Mouse (Mus musculus): ENCODE results near the gene Kcnq4. TPM values are rescaled to one million over a fixed set of nuclear protein-coding genes. Genes with fewer than 3 reads are reported as not detected.

The Kcnq4 gene
- polyA plus RNA-seq, 1 experiment from 2014 or later, result 0.73 TPM

GRCm38 (mm10) chr4:120671046-120671445, 77.4 kb downstream of the Kcnq4 start:
- Histone ChIP-seq H3K4me2 (replicated peaks; ENCODE audit: low read depth, low read length) (no peak overlapping the region), H3K9ac (ENCODE audit: low read depth, low read length) (no peak overlapping the region), H3K36me3 (ENCODE audit: control insufficient read depth, insufficient read depth, low read length) (no peaks in the 10 kb centered on the region), H3K9me3 (ENCODE audit: control insufficient read depth, low read length) (no peaks in the 10 kb centered on the region), H3K4me1 (ENCODE audit: control insufficient read depth, insufficient read depth, low read length) (no peaks in the 10 kb centered on the region), H3K27me3 (ENCODE audit: control insufficient read depth, insufficient read depth, low read length) (peaks cover 22% of the 10 kb centered on the region), H3K27ac (ENCODE audit: low read depth, low read length) (no peak overlapping the region), H3K4me3 (ENCODE audit: low read length) (no peak overlapping the region)
- ATAC-seq (ENCODE audit: low FRiP score, low TSS enrichment), result no peak
- WGBS, result 67% methylated on average over 12 of the region's 12 CpGs

- Histone ChIP-seq H3K4me2 (replicated peaks; ENCODE audit: low read depth, low read length) (no peak overlapping the region), H3K27me3 (ENCODE audit: control insufficient read depth, insufficient read depth, low read length) (peaks cover 22% of the 10 kb centered on the region), H3K9ac (ENCODE audit: low read depth, low read length) (no peak overlapping the region), H3K9me3 (ENCODE audit: control insufficient read depth, low read length) (no peaks in the 10 kb centered on the region), H3K36me3 (ENCODE audit: control insufficient read depth, insufficient read depth, low read length) (no peaks in the 10 kb centered on the region), H3K27ac (ENCODE audit: low read depth, low read length) (no peak overlapping the region), H3K4me1 (ENCODE audit: control insufficient read depth, insufficient read depth, low read length) (no peaks in the 10 kb centered on the region), H3K4me3 (ENCODE audit: low read length) (no peak overlapping the region)
- no peak for ATAC-seq (ENCODE audit: low FRiP score, low TSS enrichment)
- WGBS, result 71% methylated on average over 5 of the region's 5 CpGs
Measured at GRCm38 (mm10) chr4:120669585-120669984, 78.8 kb downstream of the Kcnq4 start.

DNA sequence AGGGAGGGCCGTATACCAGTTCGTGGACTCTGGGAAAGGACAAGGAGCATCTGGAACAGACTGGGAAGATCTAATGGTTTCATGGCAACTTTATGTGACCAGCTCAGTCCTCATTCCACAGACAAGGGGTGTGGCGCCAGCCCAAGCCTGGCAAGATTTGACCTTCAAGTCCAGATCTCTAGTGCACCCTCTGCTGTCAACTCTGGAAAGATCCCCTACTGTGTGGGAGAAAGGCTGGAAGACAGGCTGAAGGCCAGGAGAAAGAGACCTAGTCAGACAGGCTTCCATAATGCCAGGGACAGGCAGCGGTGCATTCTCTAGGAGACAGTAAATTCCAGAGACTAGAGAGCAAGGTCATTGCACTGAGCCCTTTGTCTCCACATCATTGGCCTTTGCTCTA, 79.9 kb downstream of the Kcnq4 start:
- H3K36me3 ChIP-seq (ENCODE audit: control insufficient read depth, insufficient read depth, low read length), result no peaks in the 10 kb centered on the region
- 92% methylated on average over 4 of the region's 4 CpGs for WGBS
- H3K4me3 ChIP-seq (ENCODE audit: low read length), result no peak overlapping the region
- no peak overlapping the region for H3K27ac ChIP-seq (ENCODE audit: low read depth, low read length)
- H3K9ac ChIP-seq (ENCODE audit: low read depth, low read length), result no peak overlapping the region
- no peaks in the 10 kb centered on the region for H3K9me3 ChIP-seq (ENCODE audit: control insufficient read depth, low read length)
- no peak for ATAC-seq (ENCODE audit: low FRiP score, low TSS enrichment)
- H3K4me1 ChIP-seq (ENCODE audit: control insufficient read depth, insufficient read depth, low read length), result no peaks in the 10 kb centered on the region
- peaks cover 22% of the 10 kb centered on the region for H3K27me3 ChIP-seq (ENCODE audit: control insufficient read depth, insufficient read depth, low read length)
- no peak overlapping the region for H3K4me2 ChIP-seq (replicated peaks; ENCODE audit: low read depth, low read length)

DNA sequence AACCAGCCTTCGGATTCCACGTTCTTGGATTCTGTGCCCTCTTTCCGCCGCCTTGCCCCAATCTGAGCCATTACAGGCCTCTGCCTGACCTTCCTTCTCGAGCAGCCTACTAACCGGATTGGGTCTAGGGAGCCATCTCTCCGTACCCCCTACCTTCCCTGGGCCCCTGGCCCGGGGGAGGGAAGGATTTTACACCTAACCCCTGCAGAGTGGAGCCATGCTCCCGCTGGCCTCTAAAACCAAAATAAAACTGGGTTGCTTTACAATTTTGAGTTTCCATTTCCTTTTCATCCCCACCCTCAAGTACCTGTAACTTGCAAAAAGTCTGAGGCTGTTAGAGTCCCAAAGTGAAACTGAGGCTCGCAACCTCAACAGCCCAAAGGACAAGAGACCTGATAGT, 80.9 kb downstream of the Kcnq4 start:
- Histone ChIP-seq H3K4me1 (ENCODE audit: control insufficient read depth, insufficient read depth, low read length) (no peaks in the 10 kb centered on the region), H3K9me3 (ENCODE audit: control insufficient read depth, low read length) (no peaks in the 10 kb centered on the region), H3K4me3 (ENCODE audit: low read length) (peak overlapping the region; percentile 52), H3K4me2 (replicated peaks; ENCODE audit: low read depth, low read length) (peak overlapping the region; percentile 97), H3K27me3 (ENCODE audit: control insufficient read depth, insufficient read depth, low read length) (peaks cover 22% of the 10 kb centered on the region), H3K9ac (ENCODE audit: low read depth, low read length) (peak overlapping the region; percentile 59), H3K36me3 (ENCODE audit: control insufficient read depth, insufficient read depth, low read length) (no peaks in the 10 kb centered on the region), H3K27ac (ENCODE audit: low read depth, low read length) (no peak overlapping the region)
- WGBS, result 11% methylated on average over 10 of the region's 10 CpGs
- 0 out of 2 replicates have a peak, but pooled peaks have one; percentile 2 for ATAC-seq (ENCODE audit: low FRiP score, low TSS enrichment)

GRCm38 (mm10) chr4:120667045-120667501, 81.3 kb downstream of the Kcnq4 start:
- ATAC-seq (ENCODE audit: low FRiP score, low TSS enrichment), result peak; percentile 47
- Histone ChIP-seq H3K27ac (ENCODE audit: low read depth, low read length) (no peak overlapping the region), H3K27me3 (ENCODE audit: control insufficient read depth, insufficient read depth, low read length) (peaks cover 22% of the 10 kb centered on the region), H3K36me3 (ENCODE audit: control insufficient read depth, insufficient read depth, low read length) (no peaks in the 10 kb centered on the region), H3K4me2 (replicated peaks; ENCODE audit: low read depth, low read length) (peak overlapping the region; percentile 97), H3K9me3 (ENCODE audit: control insufficient read depth, low read length) (no peaks in the 10 kb centered on the region), H3K9ac (ENCODE audit: low read depth, low read length) (peak overlapping the region; percentile 59), H3K4me3 (ENCODE audit: low read length) (peak overlapping the region; percentile 52), H3K4me1 (ENCODE audit: control insufficient read depth, insufficient read depth, low read length) (no peaks in the 10 kb centered on the region)
- WGBS, result under 1% methylated on average over 50 of the region's 50 CpGs

DNA sequence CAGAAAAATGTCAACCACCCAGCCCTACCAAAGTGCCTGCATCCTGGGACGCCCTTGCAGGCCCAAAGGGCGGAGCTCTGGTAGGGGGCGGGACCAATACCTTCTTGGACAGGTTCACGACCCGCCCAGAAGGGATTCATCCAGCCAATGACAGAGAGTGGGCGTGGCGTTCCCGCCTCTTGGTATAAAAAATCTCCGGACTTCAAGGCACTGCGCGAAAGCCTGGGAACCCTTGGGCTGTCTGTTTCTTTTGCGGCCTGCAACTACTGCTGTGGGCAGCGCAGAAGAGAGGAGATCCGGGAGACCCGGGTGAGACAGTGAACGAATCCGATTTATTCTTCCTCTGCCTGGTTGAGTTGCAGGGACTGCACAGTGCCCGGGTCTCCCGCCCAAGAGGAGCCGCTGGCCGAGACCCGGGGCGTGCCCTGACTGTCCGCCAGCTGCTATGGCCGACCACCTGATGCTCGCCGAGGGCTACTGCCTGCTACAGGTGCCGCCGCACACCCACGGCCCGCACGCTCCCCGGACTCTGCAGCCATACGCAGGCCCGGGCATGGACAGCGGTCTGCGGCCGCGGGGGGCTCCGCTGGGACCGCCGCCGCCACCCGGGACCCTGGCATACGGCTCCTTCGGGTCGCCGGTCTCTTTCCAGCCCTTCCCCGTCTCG, 81.9 kb downstream of the Kcnq4 start, which contains the start of gene Cited4:
Cited4 (plus strand) TSS at position 215 of the 667 bp plus-strand sequence.
- Histone ChIP-seq H3K27me3 (ENCODE audit: control insufficient read depth, insufficient read depth, low read length) (peaks cover 22% of the 10 kb centered on the region), H3K9me3 (ENCODE audit: control insufficient read depth, low read length) (no peaks in the 10 kb centered on the region), H3K4me1 (ENCODE audit: control insufficient read depth, insufficient read depth, low read length) (no peaks in the 10 kb centered on the region), H3K9ac (ENCODE audit: low read depth, low read length) (peak within 1 kb of the TSS; percentile 59), H3K36me3 (ENCODE audit: control insufficient read depth, insufficient read depth, low read length) (no peaks in the 10 kb centered on the region), H3K4me3 (ENCODE audit: low read length) (peak within 1 kb of the TSS; percentile 52), H3K27ac (ENCODE audit: low read depth, low read length) (no peak within 1 kb of the TSS), H3K4me2 (replicated peaks; ENCODE audit: low read depth, low read length) (peak within 1 kb of the TSS; percentile 97)
- peak; percentile 90 for ATAC-seq (ENCODE audit: low FRiP score, low TSS enrichment)
- under 1% methylated on average over 50 of the region's 50 CpGs for WGBS

DNA sequence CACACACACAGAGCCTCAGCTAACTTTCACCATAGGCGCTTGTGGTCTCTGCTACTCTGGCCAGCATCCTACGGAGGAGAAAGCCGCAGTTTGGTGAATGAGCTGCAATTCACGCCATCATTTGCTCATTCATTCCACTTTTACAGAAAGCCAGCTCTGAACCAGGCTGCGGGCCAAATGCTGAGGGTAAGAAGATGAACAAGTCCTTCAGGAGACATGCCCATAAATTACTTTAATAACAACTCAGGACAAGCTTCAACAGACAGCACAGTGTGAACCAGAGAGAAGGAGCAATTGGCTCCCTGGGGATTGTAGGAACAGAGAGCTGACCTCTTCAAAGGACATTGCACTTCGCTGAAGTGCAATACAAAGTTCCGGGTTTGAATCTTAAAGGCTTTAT, 82.6 kb downstream of the Kcnq4 start:
- peaks cover 22% of the 10 kb centered on the region for H3K27me3 ChIP-seq (ENCODE audit: control insufficient read depth, insufficient read depth, low read length)
- H3K4me3 ChIP-seq (ENCODE audit: low read length), result no peak overlapping the region
- no peak overlapping the region for H3K9ac ChIP-seq (ENCODE audit: low read depth, low read length)
- H3K27ac ChIP-seq (ENCODE audit: low read depth, low read length), result no peak overlapping the region
- H3K4me2 ChIP-seq (replicated peaks; ENCODE audit: low read depth, low read length), result no peak overlapping the region
- WGBS, result 12% methylated on average over 7 of the region's 7 CpGs
- H3K9me3 ChIP-seq (ENCODE audit: control insufficient read depth, low read length), result no peaks in the 10 kb centered on the region
- H3K36me3 ChIP-seq (ENCODE audit: control insufficient read depth, insufficient read depth, low read length), result no peaks in the 10 kb centered on the region
- ATAC-seq (ENCODE audit: low FRiP score, low TSS enrichment), result peak; percentile 11; the same call in 1 of the 2 replicates
- H3K4me1 ChIP-seq (ENCODE audit: control insufficient read depth, insufficient read depth, low read length), result no peaks in the 10 kb centered on the region

GRCm38 (mm10) chr4:120665144-120665700, 83.2 kb downstream of the Kcnq4 start:
- Histone ChIP-seq H3K4me3 (ENCODE audit: low read length) (no peak overlapping the region), H3K4me2 (replicated peaks; ENCODE audit: low read depth, low read length) (no peak overlapping the region), H3K36me3 (ENCODE audit: control insufficient read depth, insufficient read depth, low read length) (no peaks in the 10 kb centered on the region), H3K9ac (ENCODE audit: low read depth, low read length) (no peak overlapping the region), H3K27me3 (ENCODE audit: control insufficient read depth, insufficient read depth, low read length) (peaks cover 18% of the 10 kb centered on the region), H3K4me1 (ENCODE audit: control insufficient read depth, insufficient read depth, low read length) (no peaks in the 10 kb centered on the region), H3K9me3 (ENCODE audit: control insufficient read depth, low read length) (no peaks in the 10 kb centered on the region), H3K27ac (ENCODE audit: low read depth, low read length) (no peak overlapping the region)
- no peak for ATAC-seq (ENCODE audit: low FRiP score, low TSS enrichment)
- 12% methylated on average over 4 of the region's 4 CpGs for WGBS

DNA sequence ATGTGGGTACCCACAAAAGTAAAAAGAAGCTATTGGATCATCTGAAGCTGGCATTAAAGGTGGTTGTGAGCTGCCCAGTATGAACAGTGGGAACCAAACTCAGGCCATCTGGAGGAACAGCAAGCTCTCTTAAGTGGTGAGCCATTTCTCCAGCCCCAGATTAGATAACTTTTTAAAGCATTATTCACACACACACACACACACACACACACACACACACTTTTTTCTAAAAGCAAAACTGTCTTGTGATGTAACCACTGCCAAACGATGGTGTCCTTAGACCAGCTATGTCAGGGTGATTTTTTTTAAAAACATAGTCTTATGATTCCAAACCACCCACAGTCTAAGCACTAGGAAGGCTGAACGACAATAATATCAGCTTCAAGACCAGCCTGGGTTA, 83.8 kb downstream of the Kcnq4 start:
- WGBS, result 78% methylated on average over 2 of the region's 2 CpGs
- no peaks in the 10 kb centered on the region for H3K4me1 ChIP-seq (ENCODE audit: control insufficient read depth, insufficient read depth, low read length)
- ATAC-seq (ENCODE audit: low FRiP score, low TSS enrichment), result no peak

More for the DNA sequence above, 83.8 kb downstream of the Kcnq4 start:
- Histone ChIP-seq H3K9me3 (ENCODE audit: control insufficient read depth, low read length) (no peaks in the 10 kb centered on the region), H3K27me3 (ENCODE audit: control insufficient read depth, insufficient read depth, low read length) (peaks cover 18% of the 10 kb centered on the region), H3K9ac (ENCODE audit: low read depth, low read length) (no peak overlapping the region), H3K27ac (ENCODE audit: low read depth, low read length) (no peak overlapping the region), H3K4me2 (replicated peaks; ENCODE audit: low read depth, low read length) (no peak overlapping the region), H3K36me3 (ENCODE audit: control insufficient read depth, insufficient read depth, low read length) (no peaks in the 10 kb centered on the region), H3K4me3 (ENCODE audit: low read length) (no peak overlapping the region)

All from kidney, embryonic 14.5 days (tissue).